Mouse (Mus musculus): ENCODE data around the gene Fam20b. TPM values are rescaled to one million over a fixed set of nuclear protein-coding genes. Genes with fewer than 3 reads are reported as not detected.
A peak's percentile ranks its signal among the peaks of the same experiment; 100 is the strongest.
"Not testable (repeated sequence)": the region's sequence is repeated elsewhere in the genome, so short reads cannot be mapped to it uniquely, and the experiment has no call there.

The Fam20b gene
- total RNA-seq, 2 experiments from 2014 or later: 28.5 to 35.2 TPM

DNA sequence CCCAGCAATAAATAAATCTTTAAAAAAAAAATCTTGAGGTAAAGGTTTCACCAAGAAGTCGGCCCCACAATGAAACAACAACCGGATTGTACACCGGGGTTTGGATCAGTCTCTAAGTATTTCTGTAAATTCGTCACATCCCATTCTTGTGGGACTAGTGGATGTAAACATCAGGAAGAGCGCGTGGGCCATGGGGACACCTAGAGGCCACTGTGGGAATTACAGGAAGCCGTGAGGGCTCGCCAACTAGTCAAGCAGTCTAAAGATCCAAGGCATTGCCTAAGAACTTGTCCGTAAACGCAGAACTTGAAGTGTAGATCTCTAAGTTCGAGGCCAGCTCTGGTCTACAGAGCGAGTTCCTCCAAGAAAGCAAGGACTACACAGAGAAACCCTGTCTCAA is 42.7 kb downstream of the Fam20b start:
- TF ChIP-seq CTCF (IDR thresholded peaks at IDR 0.05): peak; percentile 87
- intact Hi-C loops (cut with DNase I): loop anchor here (2.0 kb wide), 1 partner anchor 35 kb away; no protein-coding TSS in a partner anchor
- Histone ChIP-seq H3K4me3 (no peak overlapping the region), H3K27ac (no peak overlapping the region)
- DNase-seq: peak; percentile 62

- peak within 1 kb of the TSS; percentile 92 for H3K27ac ChIP-seq
- intact Hi-C loops (cut with DNase I): no loop called here
- no peak for TF ChIP-seq CTCF (IDR thresholded peaks at IDR 0.05)
- peak within 1 kb of the TSS; percentile 98 for H3K4me3 ChIP-seq
- DNase-seq: peak; percentile 91
Observed at GRCm38 (mm10) chr1:156674195-156675000, 44.5 kb downstream of the Fam20b start, which contains the start of gene Tor3a. TSS of gene Tor3a (minus strand) at chr1:156674356.

- peak; percentile 54 for DNase-seq
- TF ChIP-seq CTCF (IDR thresholded peaks at IDR 0.05): no peak
- peak overlapping the region; percentile 98 for H3K4me3 ChIP-seq
- H3K27ac ChIP-seq: peak overlapping the region; percentile 92
- intact Hi-C loops (cut with DNase I): no loop called here
Observed at GRCm38 (mm10) chr1:156673476-156674194, 45.3 kb downstream of the Fam20b start.

DNA sequence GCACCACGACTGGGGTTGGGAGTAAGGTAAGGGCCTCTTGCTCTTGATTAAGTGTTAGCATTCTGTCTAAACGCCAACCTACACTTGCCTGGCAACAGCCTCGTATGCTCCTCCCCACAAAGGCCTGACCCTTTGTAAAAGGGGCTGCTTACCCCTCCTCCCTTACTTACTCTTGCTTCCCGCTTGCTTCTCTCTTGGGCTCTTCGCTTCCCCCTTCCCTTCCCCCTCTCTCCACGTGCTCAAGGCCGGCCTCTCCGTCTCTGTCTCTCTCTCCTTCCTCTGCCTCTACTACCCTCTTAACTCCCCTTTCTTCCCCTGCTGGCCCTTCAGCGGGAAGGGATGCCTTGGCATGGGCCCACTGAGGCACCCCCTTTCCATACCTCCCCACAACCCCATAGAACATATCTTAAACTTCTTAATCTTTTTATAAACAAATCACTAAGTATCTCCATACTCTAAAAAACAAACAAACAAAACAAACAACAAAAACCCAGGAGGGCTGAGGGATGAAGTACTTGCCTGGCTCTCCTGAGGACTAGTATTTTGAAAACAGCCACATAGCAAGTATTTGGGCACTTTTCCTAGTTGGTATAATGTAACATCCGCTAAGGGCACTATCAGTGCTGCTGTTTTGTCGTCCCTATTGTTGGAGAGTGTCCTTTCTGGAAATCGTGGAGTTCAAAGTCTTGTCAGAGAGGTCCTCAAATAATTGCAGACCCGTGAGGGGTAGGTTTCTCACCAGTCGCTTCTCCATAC is 46.0 kb downstream of the Fam20b start:
- no peak for TF ChIP-seq CTCF (IDR thresholded peaks at IDR 0.05)
- intact Hi-C loops (cut with DNase I): no loop called here
- Histone ChIP-seq H3K27ac (peak overlapping the region; percentile 92), H3K4me3 (peak overlapping the region; percentile 98)
- DNase-seq: no peak

DNA sequence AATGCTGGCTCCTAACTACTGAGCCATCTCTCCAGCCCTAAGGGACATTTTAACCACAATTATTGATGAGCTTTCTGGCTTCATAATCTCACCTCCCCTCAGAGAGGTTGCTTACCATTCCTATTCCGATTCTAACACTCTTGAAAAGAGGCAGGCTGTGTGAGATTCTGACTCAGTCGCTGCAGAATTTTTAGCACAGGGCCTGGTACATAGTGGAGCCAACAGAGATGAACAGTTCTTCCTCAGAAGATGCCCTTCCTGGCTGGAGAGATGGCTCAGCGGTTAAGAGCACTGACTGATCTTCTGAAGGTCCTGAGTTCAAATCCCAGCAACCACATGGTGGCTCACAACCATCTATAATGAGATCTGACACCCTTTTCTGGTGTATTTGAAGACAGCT is 47.0 kb downstream of the Fam20b start:
- TF ChIP-seq CTCF (IDR thresholded peaks at IDR 0.05): no peak
- intact Hi-C loops (cut with DNase I): no loop called here
- H3K4me3 ChIP-seq: no peak overlapping the region
- H3K27ac ChIP-seq: no peak overlapping the region
- DNase-seq: no peak

DNA sequence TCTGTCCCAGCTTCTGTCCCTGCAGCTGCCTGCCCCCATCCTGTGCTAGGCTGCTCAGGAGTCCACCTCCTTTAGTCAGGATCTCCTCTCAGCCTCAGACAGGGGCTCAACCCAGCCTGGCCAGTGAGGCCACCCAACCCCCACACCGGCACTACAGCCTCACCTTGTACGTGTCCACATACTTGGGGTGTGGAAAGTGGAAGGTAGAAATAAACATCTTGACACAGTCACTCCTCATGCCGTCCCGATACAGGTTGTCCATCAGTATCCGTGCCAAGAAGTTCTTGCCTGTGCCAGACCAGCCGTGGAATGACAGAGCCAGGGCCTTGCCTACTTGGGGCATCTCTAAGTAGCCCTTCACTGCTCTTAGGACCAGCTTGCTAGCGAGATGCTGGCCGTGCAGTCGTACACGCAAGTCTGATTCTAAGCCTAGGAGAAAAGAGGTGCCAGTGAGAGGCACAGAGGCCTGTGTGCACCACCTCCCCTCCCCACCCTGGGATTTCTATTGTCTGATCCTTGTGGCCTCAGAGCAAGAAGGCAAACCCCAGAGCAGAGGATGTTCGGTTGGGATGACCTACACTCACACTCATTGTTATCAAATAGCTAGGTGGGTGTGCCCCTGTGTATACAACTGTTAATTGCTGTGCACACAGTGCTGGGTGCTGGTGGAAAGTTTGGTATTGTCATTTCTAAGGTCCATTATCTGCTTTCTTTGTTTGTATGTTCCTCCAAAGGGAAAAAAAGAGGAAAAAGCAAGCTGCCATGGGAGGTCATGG is 49.5 kb downstream of the Fam20b start:
- intact Hi-C loops (cut with DNase I): no loop called here
- no peak for TF ChIP-seq CTCF (IDR thresholded peaks at IDR 0.05)
- Histone ChIP-seq H3K4me3 (no peak overlapping the region), H3K27ac (no peak overlapping the region)
- DNase-seq: no peak

GRCm38 (mm10) chr1:156668602-156669001 is 50.3 kb downstream of the Fam20b start:
- intact Hi-C loops (cut with DNase I): no loop called here
- TF ChIP-seq CTCF (IDR thresholded peaks at IDR 0.05): no peak

DNA sequence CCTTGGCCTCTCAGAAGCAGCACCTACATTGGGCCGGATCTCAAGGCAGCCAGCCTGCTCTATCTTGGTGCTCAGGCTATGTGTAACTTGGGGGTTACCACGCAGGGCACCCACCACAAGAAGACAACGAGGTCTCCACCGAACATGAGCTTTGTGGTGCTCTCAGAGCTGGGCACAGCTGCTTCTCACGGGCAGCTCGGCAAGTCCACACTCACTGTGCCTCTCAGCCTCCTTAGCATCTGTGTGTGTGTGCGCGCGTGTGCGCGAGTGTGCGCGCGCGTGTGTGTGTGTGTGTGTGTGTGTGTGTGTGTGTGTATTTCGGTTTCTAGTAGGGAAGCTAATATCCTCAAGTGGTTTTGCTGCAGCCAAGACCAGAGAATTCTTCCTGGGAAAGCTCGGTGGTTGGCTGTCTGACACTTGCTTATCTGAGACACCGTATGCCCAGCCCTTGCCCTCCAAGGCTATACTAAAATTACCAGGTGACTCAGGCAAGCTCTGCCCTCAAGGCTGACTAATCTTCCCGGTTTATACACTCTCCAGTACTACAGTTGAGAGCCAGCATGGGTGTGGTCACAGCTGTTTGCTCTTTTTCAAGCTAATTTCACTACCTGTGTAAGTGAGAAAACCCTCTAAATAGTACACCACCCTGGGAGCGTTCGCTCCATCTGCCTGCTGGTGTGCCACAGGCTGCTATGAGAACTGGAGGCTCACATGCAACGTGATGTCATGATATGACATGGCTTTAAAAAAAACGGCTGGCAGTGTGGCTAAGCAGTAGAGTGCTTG is 51.6 kb downstream of the Fam20b start:
- Histone ChIP-seq H3K27ac (peak overlapping the region; percentile 73), H3K4me3 (no peak overlapping the region)
- peak; percentile 28 for DNase-seq
- TF ChIP-seq CTCF (IDR thresholded peaks at IDR 0.05): no peak
- intact Hi-C loops (cut with DNase I): no loop called here

More at GRCm38 (mm10) chr1:156668602-156669001, 50.3 kb downstream of the Fam20b start:
- DNase-seq: no peak
- Histone ChIP-seq H3K4me3 (no peak overlapping the region), H3K27ac (no peak overlapping the region)

DNA sequence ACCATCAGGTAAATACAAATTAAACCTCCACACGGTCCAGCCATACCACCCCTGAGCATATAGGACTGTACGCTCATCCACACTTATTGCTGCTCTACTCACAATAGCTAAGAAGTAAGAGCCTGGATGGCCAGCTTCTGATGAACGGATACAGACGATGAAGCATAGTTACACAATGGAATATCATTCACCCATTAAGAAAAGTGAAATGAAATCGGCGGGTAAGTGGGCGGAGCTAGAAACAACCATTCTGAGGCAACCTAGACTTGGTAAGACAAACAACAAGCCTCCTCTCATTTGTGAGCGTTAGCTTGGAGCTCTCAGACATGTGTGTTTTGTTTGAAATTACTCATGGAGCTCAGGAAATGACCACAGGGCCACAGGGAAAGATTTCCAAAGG is 53.1 kb downstream of the Fam20b start:
- DNase-seq: no peak
- intact Hi-C loops (cut with DNase I): no loop called here
- no peak for TF ChIP-seq CTCF (IDR thresholded peaks at IDR 0.05)
- H3K4me3 ChIP-seq: no peak overlapping the region
- H3K27ac ChIP-seq: no peak overlapping the region

GRCm38 (mm10) chr1:156660660-156661236 is 58.1 kb downstream of the Fam20b start:
- H3K4me3 ChIP-seq; H3K27ac ChIP-seq; intact Hi-C loops (cut with DNase I): not testable (repeated sequence)

More at GRCm38 (mm10) chr1:156660660-156661236, 58.1 kb downstream of the Fam20b start:
- DNase-seq: not testable (repeated sequence)

All from gastrocnemius, adult 2 months (tissue).